Mouse (Mus musculus) forebrain, embryonic 15.5 days (tissue): ENCODE results near the gene Kcnmb3. TPM values are rescaled to one million over a fixed set of nuclear protein-coding genes. Genes with fewer than 3 reads are reported as not detected.

Experiments
- ATAC-seq: fragments of 200-750 bp; cut with Nextera tagmentation; replicated peaks from 2 replicates; pipeline ENCODE4 v1.8.0; 2017; ENCODE audit warnings: mild to moderate bottlenecking, moderate TSS enrichment, moderate library complexity
- H3K27ac ChIP-seq: fragments of 300-500 bp; sonication (generic); replicated peaks from 2 replicates; pipeline ENCODE4 v1.5.1; 2015; ENCODE audit warnings: mild to moderate bottlenecking, inconsistent platforms
- H3K27me3 ChIP-seq: fragments of 300-500 bp; sonication (generic); 2 replicates; pipeline ENCODE4 v1.6.1; 2015; ENCODE audit warnings: inconsistent platforms
- H3K36me3 ChIP-seq: fragments of 300-500 bp; sonication (generic); 2 replicates; pipeline ENCODE4 v1.6.1; 2015; ENCODE audit warnings: mild to moderate bottlenecking, inconsistent platforms
- H3K4me1 ChIP-seq: fragments of 300-500 bp; sonication (generic); 2 replicates; pipeline ENCODE4 v1.6.1; 2015; ENCODE audit warnings: inconsistent platforms
- H3K4me2 ChIP-seq: fragments of 300-500 bp; sonication (generic); replicated peaks from 2 replicates; pipeline ENCODE4 v1.6.1; 2015; ENCODE audit warnings: mild to moderate bottlenecking, inconsistent platforms
- H3K4me3 ChIP-seq: fragments of 300-500 bp; sonication (generic); 2 replicates; pipeline ENCODE4 v1.5.1; 2015; ENCODE audit warnings: mild to moderate bottlenecking, inconsistent platforms
- H3K9ac ChIP-seq: fragments of 300-500 bp; sonication (generic); replicated peaks from 2 replicates; pipeline ENCODE4 v1.6.1; 2015; ENCODE audit warnings: mild to moderate bottlenecking, inconsistent platforms
- H3K9me3 ChIP-seq: fragments of 300-500 bp; sonication (generic); 2 replicates; pipeline ENCODE4 v1.6.1; 2016; ENCODE audit warnings: inconsistent platforms
- WGBS: fragments of 180-500 bp; shearing (Covaris S2); methylation state at CpG from one replicate; pipeline ENCODE4 v1.1.7; 2015; ENCODE audit warnings: mixed read lengths; 5-methylcytosine and 5-hydroxymethylcytosine counted together
- polyA plus RNA-seq: library from polyadenylated mRNA; unstranded; fragments of >200 nt; fragmentation: Nextera tagmentation; extraction: Ambion mirVana; gene quantifications from 2 replicates; pipeline ENCODE4 v1.2.1, GENCODE M21; 2015

The Kcnmb3 gene
- polyA plus RNA-seq, 1 experiment from 2014 or later, result 0.25 TPM

GRCm38 (mm10) chr3:32490076-32490927, 1.7 kb downstream of the Kcnmb3 start:
- ATAC-seq, result no peak
- H3K36me3 ChIP-seq, result no peaks in the 10 kb centered on the region
- H3K27me3 ChIP-seq, result no peaks in the 10 kb centered on the region
- no peak overlapping the region for H3K4me3 ChIP-seq
- no peak overlapping the region for H3K27ac ChIP-seq
- H3K9me3 ChIP-seq, result no peaks in the 10 kb centered on the region
- H3K4me2 ChIP-seq, result no peak overlapping the region
- no peak overlapping the region for H3K9ac ChIP-seq
- 85% methylated on average over 15 of the region's 15 CpGs for WGBS
- H3K4me1 ChIP-seq, result no peaks in the 10 kb centered on the region

DNA sequence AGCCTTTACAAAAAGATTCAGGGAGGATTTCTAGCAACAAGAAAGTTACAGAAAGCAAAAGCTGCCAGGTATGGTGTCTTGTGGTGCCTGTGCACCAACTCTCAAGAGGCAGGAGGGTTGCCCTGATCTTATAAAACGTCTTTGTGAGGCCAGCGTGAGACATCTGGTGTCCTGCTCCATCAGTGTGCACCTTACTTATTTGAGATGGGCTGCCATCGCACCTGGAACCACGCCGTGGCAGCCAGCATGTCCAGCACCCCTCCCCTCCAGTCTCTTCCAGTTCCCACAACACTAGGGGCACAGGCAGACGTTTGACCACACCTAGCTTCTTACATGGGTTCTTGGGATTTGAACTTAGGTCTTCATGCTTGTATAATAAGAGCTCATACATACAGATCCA, 3.9 kb downstream of the Kcnmb3 start:
- Histone ChIP-seq H3K4me3 (no peak overlapping the region), H3K4me2 (no peak overlapping the region), H3K9ac (no peak overlapping the region), H3K27me3 (no peaks in the 10 kb centered on the region), H3K4me1 (no peaks in the 10 kb centered on the region), H3K36me3 (no peaks in the 10 kb centered on the region), H3K9me3 (no peaks in the 10 kb centered on the region), H3K27ac (no peak overlapping the region)
- 86% methylated on average over 6 of the region's 6 CpGs for WGBS
- no peak for ATAC-seq

GRCm38 (mm10) chr3:32486543-32486942, 5.5 kb downstream of the Kcnmb3 start:
- Histone ChIP-seq H3K27me3 (no peaks in the 10 kb centered on the region), H3K27ac (no peak overlapping the region), H3K9me3 (no peaks in the 10 kb centered on the region), H3K9ac (no peak overlapping the region), H3K4me3 (no peak overlapping the region), H3K36me3 (no peaks in the 10 kb centered on the region), H3K4me1 (no peaks in the 10 kb centered on the region), H3K4me2 (no peak overlapping the region)
- 75% methylated on average over 4 of the region's 4 CpGs for WGBS
- ATAC-seq, result no peak

- no peaks in the 10 kb centered on the region for H3K9me3 ChIP-seq
- H3K27me3 ChIP-seq, result no peaks in the 10 kb centered on the region
- 80% methylated on average over 3 of the region's 3 CpGs for WGBS
- H3K36me3 ChIP-seq, result no peaks in the 10 kb centered on the region
- no peak overlapping the region for H3K4me2 ChIP-seq
- no peak overlapping the region for H3K9ac ChIP-seq
- H3K27ac ChIP-seq, result no peak overlapping the region
- no peak for ATAC-seq
- H3K4me1 ChIP-seq, result no peaks in the 10 kb centered on the region
- H3K4me3 ChIP-seq, result no peak overlapping the region
Measured at GRCm38 (mm10) chr3:32483035-32483434, 9.0 kb downstream of the Kcnmb3 start.

DNA sequence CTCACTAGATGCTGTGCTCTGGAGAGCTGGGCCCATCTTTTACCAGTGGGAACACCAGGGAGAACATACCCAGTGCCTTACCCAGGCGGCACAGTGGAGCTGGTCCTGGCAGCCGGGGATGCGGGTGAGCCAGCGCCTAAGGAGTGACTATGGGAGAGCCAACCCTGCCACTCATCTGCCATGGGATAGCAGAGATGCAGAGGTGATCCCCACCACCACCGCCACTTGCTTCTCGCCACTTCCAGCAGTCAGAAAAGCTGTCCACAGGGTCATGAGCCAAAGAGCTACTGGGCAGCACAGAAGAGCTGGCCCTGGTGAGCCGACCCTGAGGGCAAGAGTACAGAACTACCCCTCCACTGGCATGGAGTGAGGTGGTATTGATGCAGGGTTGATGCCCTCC, 12.1 kb downstream of the Kcnmb3 start:
- WGBS, result 93% methylated on average over 7 of the region's 7 CpGs
- Histone ChIP-seq H3K9ac (no peak overlapping the region), H3K4me1 (no peaks in the 10 kb centered on the region), H3K27me3 (no peaks in the 10 kb centered on the region), H3K27ac (no peak overlapping the region), H3K9me3 (no peaks in the 10 kb centered on the region), H3K36me3 (no peaks in the 10 kb centered on the region), H3K4me3 (no peak overlapping the region), H3K4me2 (no peak overlapping the region)
- ATAC-seq, result no peak

DNA sequence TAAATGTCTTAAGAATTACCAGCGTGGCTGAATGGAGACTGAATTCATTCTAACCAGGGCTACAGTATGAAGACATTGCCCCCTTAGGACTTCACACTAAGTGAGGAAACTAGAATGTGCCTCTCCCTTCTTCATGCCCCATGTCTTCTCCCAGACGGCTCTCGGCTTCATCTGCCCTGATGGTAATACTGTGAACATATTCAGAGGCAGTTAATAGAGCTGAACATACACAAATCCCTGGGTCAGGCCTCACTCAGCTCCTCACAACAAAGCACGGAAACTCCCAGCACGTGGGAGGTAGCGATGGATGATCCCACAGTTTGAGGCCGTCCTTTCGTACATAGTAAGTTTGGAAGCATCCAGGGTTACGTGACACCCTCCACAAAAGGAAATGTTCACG, 18.8 kb downstream of the Kcnmb3 start:
- H3K9ac ChIP-seq, result no peak overlapping the region
- H3K36me3 ChIP-seq, result no peaks in the 10 kb centered on the region
- H3K27me3 ChIP-seq, result no peaks in the 10 kb centered on the region
- WGBS, result 87% methylated on average over 10 of the region's 10 CpGs
- H3K4me1 ChIP-seq, result no peaks in the 10 kb centered on the region
- H3K9me3 ChIP-seq, result no peaks in the 10 kb centered on the region
- H3K27ac ChIP-seq, result no peak overlapping the region
- H3K4me3 ChIP-seq, result no peak overlapping the region
- H3K4me2 ChIP-seq, result no peak overlapping the region
- ATAC-seq, result no peak

DNA sequence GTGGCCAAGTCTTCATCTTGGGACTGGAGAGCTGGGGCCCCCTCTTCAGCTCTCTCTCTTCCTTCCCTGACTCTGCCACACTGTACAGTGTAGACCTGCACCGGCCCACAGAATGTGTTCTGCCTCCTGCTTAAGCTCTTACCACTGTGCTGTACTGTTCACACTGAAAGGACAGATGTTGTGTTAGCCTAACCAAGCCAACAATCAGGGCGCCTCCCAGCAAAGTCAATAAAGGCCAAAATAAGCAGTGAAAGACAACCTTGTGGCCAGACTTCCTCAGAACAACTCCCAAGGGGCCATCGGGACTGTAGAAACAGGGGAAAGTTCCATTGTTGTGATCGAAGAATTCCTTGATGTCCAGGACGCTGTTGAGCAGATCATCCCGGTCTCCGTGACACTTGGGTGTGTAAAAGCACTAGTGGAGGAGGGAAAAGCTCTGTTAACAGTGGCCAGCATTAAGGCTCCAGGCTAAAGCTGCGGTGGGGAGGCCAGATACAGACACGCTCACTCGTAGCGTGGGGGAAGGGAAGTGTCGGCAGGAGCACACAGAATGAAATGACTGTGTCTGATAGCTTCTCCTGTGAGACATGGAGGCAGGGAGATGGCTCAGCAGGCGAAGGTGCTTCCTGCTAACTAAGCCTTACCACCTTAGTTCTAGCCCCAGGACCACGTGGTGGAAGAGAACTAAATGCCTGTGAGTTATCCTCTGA, 19.7 kb downstream of the Kcnmb3 start:
- Histone ChIP-seq H3K4me2 (no peak overlapping the region), H3K36me3 (no peaks in the 10 kb centered on the region), H3K4me1 (no peaks in the 10 kb centered on the region), H3K4me3 (no peak overlapping the region), H3K27ac (no peak overlapping the region), H3K9ac (no peak overlapping the region), H3K27me3 (no peaks in the 10 kb centered on the region), H3K9me3 (no peaks in the 10 kb centered on the region)
- 78% methylated on average over 14 of the region's 14 CpGs for WGBS
- no peak for ATAC-seq

DNA sequence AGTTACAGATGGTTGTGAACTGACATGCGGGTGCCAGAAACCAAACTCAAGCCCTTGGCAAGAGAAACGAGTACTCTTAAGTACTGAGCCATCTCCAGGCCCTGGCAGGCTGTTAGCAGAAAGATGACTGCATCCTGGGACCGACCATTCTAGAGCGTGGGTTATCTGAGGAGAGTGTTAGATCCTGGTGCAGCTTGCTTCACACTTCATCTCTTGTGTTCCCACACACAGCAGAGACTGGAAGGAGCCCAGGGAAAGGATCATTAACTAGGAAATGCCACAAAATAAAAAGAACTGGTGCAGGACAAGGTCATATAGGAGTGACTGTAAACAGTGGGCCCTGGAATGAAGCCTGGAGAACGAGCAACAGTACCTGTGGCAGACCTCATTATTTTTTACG, 20.9 kb downstream of the Kcnmb3 start:
- Histone ChIP-seq H3K27me3 (no peaks in the 10 kb centered on the region), H3K4me2 (no peak overlapping the region), H3K4me1 (no peaks in the 10 kb centered on the region), H3K36me3 (no peaks in the 10 kb centered on the region), H3K9me3 (no peaks in the 10 kb centered on the region), H3K27ac (no peak overlapping the region), H3K4me3 (no peak overlapping the region), H3K9ac (no peak overlapping the region)
- 74% methylated on average over 6 of the region's 6 CpGs for WGBS
- no peak for ATAC-seq

DNA sequence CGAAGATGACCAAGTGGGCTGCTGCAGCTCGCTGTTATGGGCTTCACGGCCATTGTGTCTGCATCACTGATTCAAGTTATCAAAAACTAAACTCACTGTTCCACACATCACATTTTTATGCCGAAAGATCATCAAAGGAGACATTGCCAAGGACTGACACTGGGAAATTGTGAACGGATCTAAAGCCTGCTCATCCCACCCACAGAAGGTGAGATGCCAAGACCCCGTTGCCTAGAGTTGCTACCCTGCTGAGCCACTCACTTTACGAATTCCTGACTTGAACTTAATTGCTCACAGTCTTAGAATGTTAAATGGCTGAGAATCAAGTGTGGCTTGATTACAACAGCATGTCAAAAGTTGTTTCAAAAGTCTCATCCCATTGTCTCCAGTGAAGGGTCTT, 21.6 kb downstream of the Kcnmb3 start:
- Histone ChIP-seq H3K4me2 (no peak overlapping the region), H3K4me3 (no peak overlapping the region), H3K9me3 (no peaks in the 10 kb centered on the region), H3K27ac (no peak overlapping the region), H3K4me1 (no peaks in the 10 kb centered on the region), H3K27me3 (no peaks in the 10 kb centered on the region), H3K9ac (no peak overlapping the region), H3K36me3 (no peaks in the 10 kb centered on the region)
- 74% methylated on average over 7 of the region's 7 CpGs for WGBS
- no peak for ATAC-seq

GRCm38 (mm10) chr3:32468411-32468810, 23.6 kb downstream of the Kcnmb3 start:
- Histone ChIP-seq H3K9me3 (no peaks in the 10 kb centered on the region), H3K36me3 (peaks cover 7% of the 10 kb centered on the region; the same call in 1 of the 2 replicates), H3K4me3 (no peak overlapping the region), H3K9ac (no peak overlapping the region), H3K4me2 (no peak overlapping the region), H3K4me1 (no peaks in the 10 kb centered on the region), H3K27ac (no peak overlapping the region), H3K27me3 (no peaks in the 10 kb centered on the region)
- ATAC-seq, result no peak
- WGBS, result 72% methylated on average over 4 of the region's 4 CpGs

GRCm38 (mm10) chr3:32467321-32467720, 24.7 kb downstream of the Kcnmb3 start:
- Histone ChIP-seq H3K9ac (no peak overlapping the region), H3K27ac (no peak overlapping the region), H3K4me1 (no peaks in the 10 kb centered on the region), H3K4me2 (no peak overlapping the region), H3K36me3 (peaks cover 18% of the 10 kb centered on the region), H3K4me3 (no peak overlapping the region), H3K27me3 (no peaks in the 10 kb centered on the region), H3K9me3 (no peaks in the 10 kb centered on the region)
- ATAC-seq, result no peak
- 93% methylated on average over 4 of the region's 4 CpGs for WGBS

DNA sequence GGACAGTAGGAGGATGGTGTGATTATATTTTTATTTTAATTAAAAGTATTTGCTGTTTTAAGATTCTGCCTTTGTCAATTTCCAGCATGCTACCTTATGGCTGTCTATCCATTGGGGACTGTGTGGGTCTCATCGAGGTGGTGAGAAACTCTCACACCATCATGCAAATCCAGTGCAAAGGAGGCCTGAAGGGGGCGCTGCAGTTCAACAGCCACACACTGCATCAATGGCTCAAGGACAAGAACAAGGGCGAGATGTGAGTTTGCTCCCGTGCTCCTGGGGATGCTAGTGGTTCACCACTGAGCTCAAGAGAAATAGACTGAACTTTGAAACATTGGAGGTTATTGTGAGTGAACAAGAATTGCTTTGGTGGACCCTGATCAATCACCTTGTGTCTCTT, 32.3 kb downstream of the Kcnmb3 start:
- no peak overlapping the region for H3K9ac ChIP-seq
- no peak overlapping the region for H3K4me2 ChIP-seq
- no peaks in the 10 kb centered on the region for H3K4me1 ChIP-seq
- ATAC-seq, result 0 out of 2 replicates have a peak, but pooled peaks have one; percentile 23
- 69% methylated on average over 4 of the region's 4 CpGs for WGBS
- no peaks in the 10 kb centered on the region for H3K27me3 ChIP-seq
- H3K4me3 ChIP-seq, result no peak overlapping the region
- H3K9me3 ChIP-seq, result no peaks in the 10 kb centered on the region
- H3K36me3 ChIP-seq, result peaks cover 78% of the 10 kb centered on the region
- no peak overlapping the region for H3K27ac ChIP-seq
